Mouse (Mus musculus) mouse embryonic stem cell (cell line): Measurements from ENCODE around the gene D16Ertd472e.

Experiments used
- in situ Hi-C, 2 experiments: fragments of 300-500 bp; cut with MboI; formaldehyde crosslinking; loops; 1 replicate in 1 of 2; 3 replicates in 1 of 2; pipeline ENCODE4 v1.14.3; 2019 to 2020; ENCODE audit warnings: low sequenced_read_pairs in 2 of 2, low pct_unique_long_range_greater_than_20kb in 1 of 2, mixed read lengths in 1 of 2; ENCODE audit not compliant: unreplicated experiment in 1 of 2

D16Ertd472e gene

GRCm38 (mm10) chr16:78575190-78575851, 1.2 kb downstream of the D16Ertd472e start:
- in situ Hi-C loops, result no loop called here

GRCm38 (mm10) chr16:78574241-78574640, 2.3 kb downstream of the D16Ertd472e start:
- in situ Hi-C loops, result no loop called here

- in situ Hi-C loops, result no loop called here
These were observed 3.5 kb downstream of the D16Ertd472e start for GRCm38 (mm10) chr16:78573016-78573415.

- in situ Hi-C loops, result no loop called here
These were observed 12.2 kb downstream of the D16Ertd472e start for GRCm38 (mm10) chr16:78564110-78564821.

- in situ Hi-C loops, result no loop called here
These were observed 13.2 kb downstream of the D16Ertd472e start for GRCm38 (mm10) chr16:78563093-78563971.

GRCm38 (mm10) chr16:78560627-78561026, 15.9 kb downstream of the D16Ertd472e start:
- in situ Hi-C loops, result no loop called here

- in situ Hi-C loops, result no loop called here
These were observed 16.4 kb downstream of the D16Ertd472e start for GRCm38 (mm10) chr16:78560063-78560462.

- in situ Hi-C loops, result no loop called here
These were observed 18.9 kb downstream of the D16Ertd472e start for GRCm38 (mm10) chr16:78557573-78557972.

GRCm38 (mm10) chr16:78554911-78555648, 21.4 kb downstream of the D16Ertd472e start:
- in situ Hi-C loops, result no loop called here

GRCm38 (mm10) chr16:78547367-78547766, 29.1 kb downstream of the D16Ertd472e start:
- in situ Hi-C loops, result no loop called here

- in situ Hi-C loops, result no loop called here
These were observed 30.0 kb downstream of the D16Ertd472e start for GRCm38 (mm10) chr16:78546529-78546928.

GRCm38 (mm10) chr16:78540376-78541246, 35.9 kb downstream of the D16Ertd472e start:
- in situ Hi-C loops, result no loop called here

GRCm38 (mm10) chr16:78537798-78538422, 38.6 kb downstream of the D16Ertd472e start:
- in situ Hi-C loops, result no loop called here

GRCm38 (mm10) chr16:78537322-78537721, 39.2 kb downstream of the D16Ertd472e start:
- in situ Hi-C loops, result no loop called here

- in situ Hi-C loops, result no loop called here
These were observed 42.0 kb downstream of the D16Ertd472e start for GRCm38 (mm10) chr16:78534468-78534867.

- in situ Hi-C loops, result no loop called here
These were observed 44.4 kb downstream of the D16Ertd472e start for GRCm38 (mm10) chr16:78531957-78532605.

- in situ Hi-C loops, result no loop called here
These were observed 53.5 kb downstream of the D16Ertd472e start for GRCm38 (mm10) chr16:78522974-78523373.
